Mouse (Mus musculus) layer of hippocampus, adult 18-20 months (tissue): ENCODE measurements around the gene Jhy. TPM values are rescaled to one million over a fixed set of nuclear protein-coding genes. Genes with fewer than 3 reads are reported as not detected.
A peak's percentile ranks its signal among the peaks of the same experiment; 100 is the strongest.

Experiments
- DNase-seq, 2 experiments: peaks; one replicate each; pipeline ENCODE4 v3.0.0; 2022; ENCODE audit warnings: low spot score in 2 of 2
- long read RNA-seq: library from polyadenylated mRNA; stranded (forward); transcript quantifications from one replicate; pipeline ENCODE4 v2.0.0, GENCODE M21; 2021
- total RNA-seq, 2 experiments: library from RNA; stranded (reverse); gene quantifications; 2 replicates each; pipeline ENCODE4 v1.2.3; 2021

The Jhy gene
- total RNA-seq, result under 1 TPM; 0.27 to 0.33 TPM
- long read RNA-seq, partial matches to known transcripts, result 0 of 1 reads
- long read RNA-seq, other reads (novel, unspliced or antisense), result 1 of 1 reads

DNA sequence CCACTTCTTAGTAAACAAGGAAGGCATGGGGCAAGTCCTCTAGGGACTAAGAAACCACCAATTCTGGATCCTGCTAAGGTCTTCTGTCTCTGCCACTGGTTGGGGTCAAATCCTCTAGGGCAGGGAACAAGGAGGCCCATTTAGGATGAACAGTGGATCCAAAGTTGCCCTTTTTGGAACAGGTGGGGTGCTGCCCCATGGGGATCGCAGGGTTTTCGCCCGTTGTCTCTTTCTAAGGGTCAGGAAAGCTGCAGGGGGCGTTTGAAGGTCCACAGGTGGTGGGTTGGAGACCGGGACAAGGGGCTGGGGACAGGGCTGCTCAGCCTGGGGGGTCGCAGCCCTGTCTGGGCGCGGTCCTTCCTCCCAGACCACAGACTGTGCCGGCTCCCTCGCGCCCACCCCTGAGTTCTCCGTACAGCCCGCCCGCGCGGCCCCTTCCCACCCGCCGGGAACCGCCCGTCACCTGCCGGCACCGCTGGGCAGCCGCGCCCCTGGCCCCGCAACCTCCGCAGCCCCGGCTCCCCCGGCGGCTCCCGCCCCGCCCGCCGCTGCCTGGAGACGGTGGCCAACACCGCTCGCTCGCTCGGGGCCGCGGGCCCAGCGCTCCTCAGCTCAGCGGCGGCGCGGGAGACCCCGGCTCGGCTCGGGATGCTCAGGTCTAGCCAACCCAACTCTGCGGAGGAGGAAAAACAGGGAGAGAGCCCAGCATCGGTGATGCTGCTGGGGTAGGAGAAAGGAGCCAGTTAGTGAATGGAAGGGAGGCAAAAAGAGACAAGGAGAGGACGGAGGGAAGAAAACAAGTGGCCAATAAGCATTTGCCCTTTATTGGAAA is at the start of gene Jhy:
Jhy (minus strand) TSS at position 533 of the 832 bp plus-strand sequence.
- no peak for DNase-seq

DNA sequence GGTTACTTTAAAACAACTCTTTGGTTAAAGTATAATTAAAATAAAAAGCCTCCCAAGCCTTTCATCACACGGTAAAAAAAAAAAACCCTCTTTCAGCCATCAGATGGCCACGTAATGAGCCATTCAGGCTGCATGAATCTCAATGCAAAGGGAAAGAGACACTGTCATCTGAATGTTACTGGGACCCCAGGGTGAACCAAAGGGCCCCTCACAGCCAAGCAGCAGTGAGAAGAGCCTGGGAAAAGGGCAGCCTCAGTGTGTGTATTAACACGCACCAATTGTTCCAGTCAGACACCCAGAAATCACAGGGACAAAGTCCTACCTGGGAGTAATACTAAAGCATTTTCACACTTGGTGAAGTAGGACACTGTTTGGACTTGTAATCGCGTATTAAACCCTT is 48.5 kb upstream of the Jhy start:
- no peak for DNase-seq

DNA sequence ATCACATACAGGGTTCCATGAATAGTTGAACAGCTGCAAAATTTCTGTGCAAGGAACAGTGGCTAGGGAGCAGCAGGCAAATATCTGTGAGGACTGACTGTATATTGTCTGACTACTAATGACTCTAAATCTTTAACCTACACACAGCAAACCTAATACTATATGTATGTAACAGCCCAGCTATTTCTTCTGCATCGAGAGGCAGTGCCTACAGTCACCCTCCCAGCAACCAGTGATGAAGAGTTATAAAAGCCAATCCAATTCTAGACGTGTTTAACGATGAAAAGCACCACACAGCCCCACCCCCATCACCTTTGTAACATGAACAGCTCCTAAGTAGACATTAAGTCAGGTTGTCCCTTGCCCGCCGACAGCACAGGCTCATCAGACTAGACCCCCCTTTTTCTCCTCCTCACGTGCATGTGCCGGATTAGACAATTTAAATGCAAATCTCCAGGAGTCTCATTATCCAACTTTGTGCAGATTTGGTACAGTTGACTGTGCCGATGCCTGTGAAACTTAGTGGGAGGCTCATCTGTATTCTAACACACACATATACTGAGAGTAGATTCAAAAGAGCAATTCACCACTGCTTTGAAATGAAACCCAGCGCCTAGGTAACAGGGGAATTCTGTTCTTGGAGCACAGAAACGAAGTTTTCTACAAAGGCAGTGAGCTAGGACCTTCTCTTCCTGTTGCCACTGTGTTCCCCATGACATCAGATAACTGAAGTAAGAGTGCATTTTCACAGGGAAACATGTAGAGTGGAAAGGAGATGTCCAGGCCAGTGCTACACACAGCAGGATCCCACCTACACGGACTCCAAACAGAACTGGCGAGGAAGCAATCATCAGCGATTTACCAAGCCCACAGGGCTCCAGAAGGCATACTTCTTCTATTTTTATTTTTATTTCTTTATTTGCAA is 47.9 kb upstream of the Jhy start:
- peak in 1 of 2 experiments; percentile 33 for DNase-seq

DNA sequence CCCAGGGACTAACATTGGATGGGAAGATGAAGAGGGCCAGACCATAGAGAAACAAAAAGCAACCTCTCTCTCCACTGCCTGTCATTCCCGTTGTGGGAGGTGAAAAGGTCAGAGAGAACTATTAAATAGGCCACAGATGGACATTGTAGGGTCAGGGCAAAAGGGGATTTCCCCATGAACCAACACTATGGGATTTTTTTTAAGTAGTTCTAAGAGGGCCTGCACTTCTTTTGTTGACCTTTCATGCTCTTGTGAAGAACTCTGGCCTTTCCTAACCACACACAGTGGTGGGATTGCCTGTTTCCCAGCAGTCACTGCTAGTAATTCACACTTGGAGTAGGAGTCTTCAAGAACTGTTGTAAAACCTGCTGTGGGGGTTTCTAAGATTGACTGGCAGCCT is 43.9 kb upstream of the Jhy start:
- DNase-seq, result no peak

DNA sequence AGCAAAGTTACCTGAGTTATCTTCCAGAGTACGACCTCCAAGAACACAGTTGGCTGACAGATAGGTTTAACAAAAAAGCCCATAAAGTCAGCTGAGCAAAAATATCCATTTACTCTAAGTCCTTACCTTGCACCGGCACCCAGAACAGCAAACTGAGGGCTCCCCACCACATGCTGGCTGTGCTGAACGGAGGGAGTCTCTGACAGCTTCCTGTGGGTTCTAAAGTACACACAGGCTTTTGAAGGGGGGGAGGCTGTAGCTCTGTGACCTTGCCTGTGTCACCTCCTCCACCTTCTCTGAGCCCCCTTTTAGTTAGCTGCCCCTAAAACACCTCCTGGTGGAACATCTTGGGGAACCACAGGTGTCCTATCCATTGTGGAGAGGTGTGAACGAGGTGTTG is 40.5 kb upstream of the Jhy start, which contains the start of gene Crtam:
Crtam (minus strand) TSS at position 214 of the 400 bp plus-strand sequence.
- no peak for DNase-seq

DNA sequence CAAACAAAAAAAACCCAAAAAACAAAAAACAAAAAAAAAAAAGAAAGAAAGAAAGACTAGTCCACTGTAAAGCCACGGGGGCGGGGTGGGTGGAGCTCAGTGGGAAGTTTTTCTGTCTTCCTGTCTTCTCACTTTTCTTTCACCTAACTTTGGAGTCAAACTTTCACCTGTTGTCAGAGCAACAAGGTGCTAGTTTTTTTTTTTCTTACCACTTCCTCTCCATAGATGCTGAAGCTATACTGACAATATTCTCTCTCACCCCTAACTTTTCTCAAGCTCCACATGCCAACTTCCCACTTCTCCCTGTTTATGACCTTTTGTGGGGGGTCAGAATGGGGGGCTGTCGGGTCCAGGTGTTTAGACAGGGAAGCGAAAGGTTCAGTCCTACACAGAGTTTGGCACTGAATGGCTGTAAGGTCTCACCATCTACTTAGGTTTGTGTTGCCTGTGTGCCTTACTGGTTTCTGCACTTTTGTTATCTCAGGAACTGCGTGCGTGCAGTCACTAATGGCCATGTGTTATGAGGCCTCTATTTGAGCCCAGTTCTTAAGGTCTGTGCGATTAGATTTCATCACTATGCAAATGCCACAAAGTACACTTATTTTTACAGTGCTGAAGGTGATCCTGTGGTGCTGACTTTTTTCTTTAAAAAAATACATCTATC is 33.3 kb upstream of the Jhy start:
- no peak for DNase-seq

DNA sequence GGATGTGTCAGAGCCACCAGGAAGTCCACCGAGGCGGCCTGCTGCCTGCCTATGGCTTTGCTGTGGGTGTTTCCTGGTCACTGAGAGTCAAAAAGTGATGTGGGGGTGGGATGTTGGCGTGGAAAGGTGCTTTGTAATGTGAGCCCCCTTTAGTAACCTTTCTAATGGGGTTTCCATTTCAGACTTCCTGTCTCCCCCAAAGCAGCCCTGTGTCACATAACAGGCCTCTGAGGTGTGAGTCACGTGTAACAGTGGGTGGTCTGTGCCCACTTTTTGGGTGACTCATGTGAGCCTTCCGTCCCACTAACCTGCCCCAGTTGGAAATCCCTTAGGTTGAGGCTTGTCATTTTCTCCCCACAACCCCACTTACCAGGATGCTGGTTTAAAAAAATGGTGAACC is 30.2 kb upstream of the Jhy start:
- DNase-seq, result no peak

DNA sequence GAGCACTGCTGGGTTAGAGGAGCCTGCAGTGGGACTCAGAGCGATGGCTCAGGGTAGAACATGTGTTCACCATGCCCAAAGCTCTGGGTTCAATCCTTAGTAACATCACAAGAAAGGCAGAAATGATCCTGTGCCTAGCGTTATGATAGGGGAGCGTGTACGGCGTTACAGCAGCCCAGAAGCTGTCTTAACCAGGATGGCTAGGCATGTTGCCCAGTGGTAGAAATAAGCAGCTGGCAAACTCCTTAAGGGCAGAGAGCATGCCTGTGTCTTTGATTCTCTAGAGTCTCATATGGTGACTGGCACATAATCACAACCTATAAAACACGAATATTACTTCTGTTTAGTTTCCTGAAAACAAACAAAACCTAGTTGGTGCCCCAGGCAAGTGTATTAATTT is 27.6 kb upstream of the Jhy start:
- no peak for DNase-seq

DNA sequence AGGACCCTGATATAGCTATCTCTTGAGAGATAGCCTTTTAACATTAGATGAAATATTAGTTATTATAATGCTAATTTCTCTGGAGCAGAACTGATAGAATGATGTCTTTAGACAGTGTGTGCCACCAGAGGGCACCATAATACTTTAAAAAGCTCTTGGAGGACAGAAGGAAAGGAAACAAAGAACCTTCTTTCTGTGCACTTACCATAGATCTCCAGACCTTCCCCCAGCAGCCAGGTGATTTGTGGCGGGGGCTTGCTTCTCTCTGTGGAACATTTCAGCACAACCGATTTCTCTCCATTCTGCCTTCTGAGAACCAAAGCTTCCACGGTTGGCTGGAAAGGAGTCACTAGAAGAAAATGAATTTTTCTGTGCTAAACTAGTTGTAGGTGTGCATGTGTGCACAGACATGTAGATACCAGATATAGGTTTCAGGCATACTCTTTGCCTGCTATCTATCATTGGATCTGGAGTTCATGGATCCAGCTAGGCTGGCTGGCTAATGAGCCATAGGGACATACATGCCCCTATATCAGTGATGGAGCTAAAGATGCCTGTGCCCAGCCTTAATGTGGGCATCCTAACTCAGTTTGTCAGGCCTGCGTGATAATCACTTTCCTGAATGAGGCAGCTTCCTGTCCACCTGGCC is 26.1 kb upstream of the Jhy start:
- DNase-seq, result peak; percentile 39 to 84

DNA sequence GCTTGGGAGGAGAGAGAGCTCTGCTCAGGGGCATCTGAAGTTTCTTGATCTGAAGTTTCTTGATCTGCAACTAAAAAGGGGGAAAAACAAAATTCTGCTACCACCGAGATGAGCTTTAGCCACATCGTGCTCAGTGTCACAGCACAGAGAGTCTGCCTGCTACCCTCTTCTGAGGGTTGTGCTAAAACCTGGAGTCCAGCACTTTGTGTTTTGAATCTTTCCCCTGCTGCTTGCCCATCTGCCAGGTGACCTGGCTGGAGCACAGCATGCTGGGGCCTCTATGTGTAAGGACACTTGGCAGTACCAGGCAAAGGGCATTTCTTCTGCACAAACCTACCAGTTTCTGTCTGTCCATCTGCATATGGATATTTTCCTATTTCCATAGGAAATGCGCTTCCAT is 20.4 kb upstream of the Jhy start:
- DNase-seq, result no peak

DNA sequence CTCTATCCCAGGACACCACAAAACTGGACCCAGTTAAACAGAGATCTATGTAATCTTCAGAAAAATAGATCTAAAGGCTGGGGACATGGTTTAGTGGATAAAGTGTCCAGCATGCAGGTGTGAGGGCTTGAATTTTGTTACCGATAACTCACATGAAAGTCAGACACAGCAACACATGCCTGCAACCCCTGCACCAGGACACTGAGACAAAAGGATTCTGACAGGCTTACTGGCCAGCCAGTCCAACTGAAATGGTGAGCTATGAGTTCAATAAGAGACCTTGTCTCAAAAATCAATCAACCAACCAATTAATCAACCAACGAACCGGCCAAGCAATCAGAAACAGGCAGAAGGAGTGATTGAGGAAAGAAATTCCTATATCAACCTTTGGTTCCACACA is 19.8 kb upstream of the Jhy start:
- DNase-seq, result no peak

DNA sequence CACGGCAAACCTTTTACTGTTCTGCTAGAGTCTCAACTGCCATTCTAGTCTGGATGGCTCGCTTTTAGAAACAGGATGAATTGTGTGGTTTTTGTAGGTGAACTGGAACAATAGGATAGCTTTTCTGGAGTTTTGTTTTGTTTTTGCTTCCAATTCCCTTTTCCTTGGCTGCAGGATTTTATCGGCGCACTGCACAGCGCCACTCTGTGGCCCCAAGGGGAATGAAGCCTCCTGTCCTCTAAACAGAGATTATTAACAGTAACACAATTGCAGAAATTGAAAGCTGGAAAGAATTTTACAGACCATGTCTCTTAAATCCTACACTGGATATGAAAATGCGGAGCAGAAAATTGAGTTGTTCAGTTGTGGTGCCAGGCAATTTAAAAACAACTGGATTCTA is 18.6 kb upstream of the Jhy start:
- DNase-seq, result peak in 1 of 2 experiments; percentile 60

DNA sequence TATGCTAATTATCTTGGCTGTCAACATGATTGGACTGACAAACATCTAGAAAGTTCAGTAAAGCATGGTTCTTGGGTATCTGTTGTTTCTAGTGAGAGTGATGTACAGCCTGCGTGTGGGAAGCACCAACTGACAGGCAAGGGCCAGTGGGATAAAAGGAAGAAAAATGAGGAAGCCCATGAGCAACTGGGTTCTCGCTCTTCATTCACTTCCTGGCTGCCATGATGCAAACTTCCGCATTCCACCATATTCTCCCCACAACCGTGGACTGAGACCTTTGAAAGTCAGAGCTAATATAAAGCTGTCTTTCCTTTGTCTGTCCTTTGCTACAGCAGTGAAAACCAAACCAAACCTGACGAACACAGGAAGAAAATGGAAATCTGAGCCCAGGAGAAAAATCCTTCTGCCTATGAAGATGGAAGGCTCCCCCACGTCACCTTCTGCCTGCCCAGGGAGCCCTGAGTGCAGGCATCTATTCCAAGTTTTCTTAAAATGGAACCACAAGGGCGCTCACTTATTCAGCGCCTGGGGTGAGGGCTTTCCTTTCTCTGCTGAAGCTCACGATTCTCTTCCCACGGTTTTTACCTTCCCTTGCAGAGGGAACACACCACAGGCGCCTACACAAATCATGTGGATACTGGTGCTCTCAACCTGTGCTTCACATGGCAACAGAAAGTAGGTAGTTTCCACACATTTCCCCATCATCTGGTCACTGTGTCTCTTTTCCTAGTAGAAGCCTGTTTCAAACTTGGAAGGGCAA is 10.3 kb upstream of the Jhy start:
- DNase-seq, result no peak

DNA sequence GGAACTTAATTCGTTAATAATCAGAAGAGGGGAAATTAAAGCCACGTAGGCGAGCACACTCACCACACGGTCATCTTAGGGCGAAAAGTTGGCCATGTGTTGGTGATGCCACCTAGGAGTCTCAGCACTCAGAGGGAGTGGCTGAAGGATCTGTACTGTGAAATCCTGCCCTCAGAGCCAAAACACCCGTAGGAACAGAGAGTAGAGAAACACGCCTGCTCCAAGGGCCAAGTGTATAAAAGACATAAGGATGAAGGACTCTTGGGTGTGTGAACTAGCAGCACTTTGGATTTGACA is 448 bp upstream of the Jhy start:
- no peak for DNase-seq

DNA sequence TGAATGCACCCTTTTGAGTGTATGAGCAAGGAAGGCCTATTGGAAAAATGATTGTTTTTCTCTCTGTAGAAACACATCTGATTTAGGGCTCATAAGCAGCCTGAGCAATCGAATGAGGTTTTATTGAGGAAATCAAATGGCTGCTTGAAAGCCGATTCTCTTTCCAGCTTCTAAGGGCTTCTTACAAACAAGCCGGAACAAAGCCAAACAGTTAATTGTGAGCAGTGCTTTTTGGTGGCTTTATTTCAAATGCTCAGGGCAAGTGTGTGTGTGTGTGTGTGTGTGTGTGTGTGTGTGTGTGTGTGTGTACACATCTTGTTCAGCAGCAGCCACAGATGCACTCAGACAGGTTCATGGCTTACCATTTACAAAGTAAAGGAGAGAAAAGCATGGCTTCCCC is 2.5 kb downstream of the Jhy start:
- no peak for DNase-seq

DNA sequence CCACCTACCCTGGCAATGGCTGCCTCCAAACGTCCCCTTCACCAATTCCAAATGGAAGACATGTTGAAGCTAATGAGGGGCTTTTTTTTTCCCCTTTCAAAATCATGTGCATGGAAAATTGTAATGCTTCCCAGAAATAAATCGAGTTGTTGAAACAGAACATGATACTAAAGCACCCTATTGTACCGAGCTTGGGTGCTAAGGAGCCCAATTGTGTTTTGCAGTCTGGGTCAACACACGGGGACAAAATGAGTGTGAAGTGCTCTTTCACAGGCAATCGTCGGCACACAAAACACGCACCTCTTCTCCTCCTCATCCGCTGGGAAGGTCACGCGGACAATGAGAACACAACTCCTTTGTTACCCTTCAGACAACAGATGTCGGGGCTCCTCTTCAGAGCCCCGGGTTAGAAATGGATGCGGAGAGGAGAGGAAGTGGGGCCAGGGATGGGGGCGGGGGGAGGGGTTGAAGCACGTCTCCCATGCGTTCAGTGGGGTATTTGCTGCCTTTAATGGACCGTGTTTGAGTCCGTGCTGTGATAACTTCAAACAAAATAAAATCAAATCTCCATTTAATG is 14.8 kb downstream of the Jhy start:
- DNase-seq, result no peak

DNA sequence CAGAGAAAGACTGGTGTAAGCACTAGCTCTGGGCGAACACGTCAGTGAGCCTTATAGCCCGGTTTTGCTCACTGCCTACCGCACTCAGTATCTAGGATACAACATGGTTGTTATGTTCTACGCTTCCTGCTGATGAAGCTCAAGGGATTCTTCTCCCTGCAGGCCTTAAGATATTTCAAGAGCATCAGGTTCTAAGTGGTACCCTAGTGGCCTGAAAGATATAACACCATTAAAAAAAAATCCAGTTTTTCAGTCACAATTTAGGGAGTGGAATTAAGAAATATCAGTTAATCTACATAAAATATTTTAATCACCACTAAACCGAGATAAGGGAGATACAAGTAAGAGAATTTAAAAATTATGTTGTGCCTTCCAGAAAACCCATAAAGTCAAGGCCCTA is 15.4 kb downstream of the Jhy start:
- DNase-seq, result no peak

DNA sequence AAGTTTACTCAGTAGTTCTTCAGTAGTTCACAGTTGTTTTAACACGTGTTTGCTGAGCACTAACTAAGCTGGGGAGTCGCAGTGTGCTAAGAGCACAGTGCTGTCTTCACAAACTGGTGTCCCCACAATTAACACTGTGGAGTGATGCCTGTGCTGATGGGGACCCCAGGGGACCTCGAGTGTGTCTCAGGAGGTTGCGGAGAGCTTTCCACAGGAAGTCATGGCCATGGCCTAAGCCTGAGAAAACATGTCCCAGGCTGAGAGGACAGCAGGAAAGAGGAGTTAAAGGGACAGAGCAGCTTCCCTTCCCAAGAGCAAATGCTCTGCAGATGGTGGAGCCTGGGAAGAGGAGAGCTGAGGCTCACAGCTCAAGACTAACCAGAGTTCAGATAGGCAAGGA is 16.8 kb downstream of the Jhy start:
- DNase-seq, result no peak

DNA sequence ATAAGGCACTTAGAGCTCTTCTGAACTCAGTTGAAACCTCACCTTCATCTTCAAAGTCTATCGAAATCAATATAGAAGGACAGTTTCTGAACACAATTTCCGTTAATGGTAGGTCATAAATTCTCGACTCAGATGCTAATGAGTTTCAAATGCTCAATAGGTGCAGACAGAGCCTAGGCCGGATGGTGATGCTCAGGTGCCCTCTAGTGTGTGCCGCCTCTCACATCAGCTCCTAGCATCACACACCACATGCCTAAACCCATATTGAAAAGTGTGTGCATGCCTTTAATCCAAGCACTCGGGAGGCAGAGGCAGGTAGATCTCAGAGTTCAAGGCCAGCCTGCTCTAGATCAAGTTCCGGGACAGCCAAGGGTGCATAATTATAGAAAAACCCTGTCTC is 26.5 kb downstream of the Jhy start:
- peak in 1 of 2 experiments; percentile 15 for DNase-seq

DNA sequence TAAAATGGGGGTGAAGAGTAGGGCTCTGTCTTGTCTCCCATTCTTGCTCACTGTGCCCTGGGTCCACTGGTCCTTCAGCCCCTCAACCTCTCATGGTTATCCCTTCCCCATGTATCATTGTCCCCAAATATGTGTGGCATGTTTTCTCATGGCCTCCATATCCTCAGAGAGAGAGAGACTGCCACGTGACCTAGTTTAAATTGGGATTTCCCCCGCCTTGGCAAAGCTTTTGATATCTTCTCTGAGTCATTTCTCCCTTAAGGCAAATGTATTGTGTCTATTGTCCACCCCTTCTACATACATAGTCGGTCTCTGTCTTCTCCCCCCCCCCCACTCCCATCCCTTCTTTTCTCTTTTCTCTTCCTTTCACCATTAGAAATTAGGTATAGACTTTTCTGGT is 30.6 kb downstream of the Jhy start:
- no peak for DNase-seq
